In the genomic region with DNA sequence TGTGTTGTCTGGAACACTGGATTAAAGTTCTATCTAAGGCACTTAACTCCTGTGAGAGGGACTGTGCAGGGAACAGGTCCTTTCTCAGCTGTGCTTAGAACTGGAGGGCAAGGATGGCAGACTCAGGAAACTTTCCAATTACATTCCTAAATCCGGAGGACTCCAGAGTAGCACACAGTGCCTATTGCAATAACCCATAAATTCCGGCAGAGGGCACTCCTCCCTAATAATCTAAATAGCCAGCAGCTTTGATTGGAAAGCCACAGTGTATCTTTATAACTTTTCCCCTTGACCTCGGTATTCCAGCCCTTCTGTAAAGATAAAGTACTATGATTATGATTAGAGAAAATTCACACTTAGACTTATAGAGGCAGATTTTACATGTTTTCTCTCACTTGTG, we compare ENCODE assay signal across 8 mouse cellular contexts. TPM values are rescaled to one million over a fixed set of nuclear protein-coding genes. Genes with fewer than 3 reads are reported as not detected.
A peak's percentile ranks its signal among the peaks of the same experiment; 100 is the strongest.
DNase-seq lines count a peak whose midpoint lies in the region; TF ChIP-seq lines count a peak whose summit lies in the region.

No protein-coding gene starts in this region.

- intact Hi-C loops in left cerebral cortex, postnatal 25 days (cut with DNase I) = loop anchor here (2.0 to 5.0 kb wide), 3 partner anchors 92 to 315 kb away; no protein-coding TSS in a partner anchor
- intact Hi-C loops in heart, postnatal 10 days (cut with DNase I) = loop anchor here (1.0 to 5.0 kb wide), 3 partner anchors 160 to 315 kb away; a partner anchor contains a TSS

- 3% methylated on average over 3 of the region's 3 CpGs for WGBS in lung, adult 2 months

- no peak overlapping the region for H3K4me3 ChIP-seq in lung, adult 2 months (replicated peaks; ENCODE audit: extremely low read depth, low read depth, low read length)

- no peak for TF ChIP-seq POLR2A in lung, adult 2 months (IDR thresholded peaks at IDR 0.05; ENCODE audit: borderline replicate concordance, extremely low read depth, low read depth, low read length)

- H3K36me3 ChIP-seq in splenic B cell, adult 2 months (ENCODE audit: control insufficient read depth, insufficient read depth, low read length, poor library complexity, severe bottlenecking) = no peaks in the 10 kb centered on the region

- 0 out of 2 replicates have a peak, but pooled peaks have one; percentile 12 for TF ChIP-seq CTCF in lung, adult 2 months (IDR thresholded peaks at IDR 0.05; ENCODE audit: insufficient read depth, low read length)

- H3K4me1 ChIP-seq in lung, adult 2 months (ENCODE audit: control insufficient read depth, insufficient read depth, low read length) = no peaks in the 10 kb centered on the region

- DNase-seq in adrenal gland, adult (ENCODE audit: inconsistent age in 2 of 2, low spot score in 1 of 2) = peak; percentile 12 to 79
- DNase-seq in adrenal gland, postnatal 4 days (ENCODE audit: low spot score in 2 of 2) = no peak
- peak; percentile 51 to 66 for DNase-seq in left cerebral cortex, postnatal 25 days (ENCODE audit: low spot score in 2 of 2)
- DNase-seq in left cerebral cortex, adult 8-10 months (ENCODE audit: low spot score in 2 of 2) = no peak
- DNase-seq in brain, adult 2 months (ENCODE audit: low read depth, low spot score) = peak; percentile 74
- DNase-seq in heart, postnatal 10 days = peak; percentile 45 to 59
- no peak for DNase-seq in lung, adult 2 months
- peak; percentile 62 for DNase-seq in splenic B cell, adult 2 months (ENCODE audit: low read depth, low spot score)

- H3K27me3 ChIP-seq in splenic B cell, adult 2 months (ENCODE audit: control insufficient read depth, insufficient read depth, low read length, poor library complexity, severe bottlenecking) = 0 out of 2 replicates have a peak, but pooled peaks cover 1% of the 10 kb centered on the region

RNA-seq across cellular contexts. Expression of a gene that starts 25.4 kb away (rescaled TPM):
- 10 to 100 TPM; 24.4 to 26.9 TPM for total RNA-seq in adrenal gland, postnatal 4 days (2021)
- 10 to 100 TPM; 71.9 to 73.0 TPM for total RNA-seq in left cerebral cortex, postnatal 25 days (2021)
- 10 to 100 TPM; 77.1 to 89.2 (median 82.9) TPM for total RNA-seq in left cerebral cortex, adult 8-10 months (2022)
- total RNA-seq in heart, postnatal 10 days (2021) = 10 to 100 TPM; 12.3 to 14.3 TPM
- 3.5 and 3.6 TPM in 2 replicates for polyA plus RNA-seq in lung, adult 2 months (2012; rRNA removed)

RNA-seq across cellular contexts. Expression of a gene that starts 32.4 kb away (rescaled TPM):
- total RNA-seq in adrenal gland, postnatal 4 days (2021) = 1 to 10 TPM; 1.7 to 2.3 TPM
- total RNA-seq in left cerebral cortex, postnatal 25 days (2021) = not detected
- not detected for total RNA-seq in left cerebral cortex, adult 8-10 months (2022)
- 1 to 10 TPM; 1.8 to 2.9 TPM for total RNA-seq in heart, postnatal 10 days (2021)
- polyA plus RNA-seq in lung, adult 2 months (2012; rRNA removed) = 1.8 and 2.0 TPM in 2 replicates

Comparison
In these comparisons a context has a peak if more than half of its experiments do, and no peak if none do; other contexts are left out.
1. DNase-seq: peak in adrenal gland, adult (2 of 2), left cerebral cortex, postnatal 25 days (2 of 2), brain, adult 2 months (single experiment), heart, postnatal 10 days (2 of 2) and splenic B cell, adult 2 months (single experiment); none in adrenal gland, postnatal 4 days (0 of 2), left cerebral cortex, adult 8-10 months (0 of 2) and lung, adult 2 months (single experiment).